Mouse (Mus musculus) heart, adult 2 months (tissue): ENCODE measurements around the gene Srgap3. TPM values are rescaled to one million over a fixed set of nuclear protein-coding genes. Genes with fewer than 3 reads are reported as not detected.
"Not testable (repeated sequence)": the region's sequence is repeated elsewhere in the genome, so short reads cannot be mapped to it uniquely, and the experiment has no call there.

ENCODE experiments used
- DNase-seq, 2 experiments: peaks; one replicate each; pipeline ENCODE4 v3.0.0; 2021
- H3K27ac ChIP-seq: fragments of 200-600 bp; 2 replicates; pipeline ENCODE4 v1.8.1; 2022
- H3K27me3 ChIP-seq: fragments of 200-500 bp; 2 replicates; pipeline ENCODE4 v1.6.1; 2012; ENCODE audit warnings: mild to moderate bottlenecking, low read length, inconsistent platforms, mixed read lengths; ENCODE audit not compliant: control insufficient read depth, insufficient read depth
- H3K36me3 ChIP-seq: fragments of 200-500 bp; 2 replicates; pipeline ENCODE4 v1.6.1; 2012; ENCODE audit warnings: low read length, inconsistent platforms; ENCODE audit not compliant: control insufficient read depth, insufficient read depth
- H3K4me1 ChIP-seq: fragments of 200-500 bp; 2 replicates; pipeline ENCODE4 v1.6.1; 2011; ENCODE audit warnings: low read length; ENCODE audit not compliant: control insufficient read depth, insufficient read depth
- H3K4me3 ChIP-seq: fragments of 200-600 bp; 2 replicates; pipeline ENCODE4 v1.8.1; 2022
- H3K79me2 ChIP-seq: fragments of 200-500 bp; replicated peaks from 2 replicates; pipeline ENCODE4 v1.6.1; 2012; ENCODE audit warnings: mild to moderate bottlenecking, inconsistent platforms, low read length, moderate library complexity, mixed read lengths; ENCODE audit not compliant: control insufficient read depth, insufficient read depth
- H3K9ac ChIP-seq: fragments of 200-500 bp; 2 replicates; pipeline ENCODE4 v1.6.1; 2012; ENCODE audit warnings: low read depth, mild to moderate bottlenecking, control low read depth, inconsistent platforms, low read length, mixed read lengths
- CTCF ChIP-seq: fragments of 200-600 bp; IDR thresholded peaks from 2 replicates; pipeline ENCODE4 v1.8.1; 2022; ENCODE audit warnings: antibody characterized with exemption, mild to moderate bottlenecking, moderate library complexity
- EP300 ChIP-seq: fragments of 200-500 bp; IDR thresholded peaks from 2 replicates; pipeline ENCODE4 v1.6.1; 2011; ENCODE audit warnings: low read depth, low read length, control low read depth; ENCODE audit not compliant: insufficient read depth
- POLR2A ChIP-seq: fragments of 200-500 bp; IDR thresholded peaks from 2 replicates; pipeline ENCODE4 v1.6.1; 2011; ENCODE audit warnings: mild to moderate bottlenecking, low read depth, low read length, control low read depth; ENCODE audit not compliant: insufficient read depth
- WGBS: fragments of 180-500 bp; shearing (Covaris S2); methylation state at CpG from one replicate; pipeline ENCODE4 v1.1.7; 2018; 5-methylcytosine and 5-hydroxymethylcytosine counted together
- intact Hi-C: fragments of 180-260 bp; cut with DNase I; formaldehyde crosslinking; loops from one replicate; pipeline ENCODE4 v1.15.1; 2025
- polyA plus RNA-seq: library from polyadenylated mRNA; depleted of rRNA; stranded (reverse); fragments of >200 nt; gene quantifications from 2 replicates; pipeline ENCODE4 v1.2.3, GENCODE M21; 2012
- total RNA-seq, 2 experiments: library from RNA; stranded (reverse); gene quantifications; 2 replicates each; pipeline ENCODE4 v1.2.3; 2021

Gene Srgap3
- total and polyA plus RNA-seq, 3 experiments: 0.42 to 1.4 (median 0.61) TPM

- 72% methylated on average over 11 of the region's 11 CpGs for WGBS
- Histone ChIP-seq H3K9ac (no peak overlapping the region), H3K4me3 (no peak overlapping the region), H3K27me3 (no peaks in the 10 kb centered on the region), H3K27ac (no peak overlapping the region), H3K4me1 (no peaks in the 10 kb centered on the region; the same call in 1 of the 2 replicates), H3K36me3 (no peaks in the 10 kb centered on the region), H3K79me2 (no peaks in the 10 kb centered on the region)
- intact Hi-C loops: no loop called here
- TF ChIP-seq POLR2A (no peak), EP300 (no peak), CTCF (no peak)
- DNase-seq: peak in 1 of 2 experiments; percentile 13
These were observed 85.4 kb downstream of the Srgap3 start for GRCm38 (mm10) chr6:112861351-112862297.

- H3K27me3 ChIP-seq, H3K27ac ChIP-seq, DNase-seq, H3K4me1 ChIP-seq, H3K36me3 ChIP-seq, intact Hi-C loops, H3K79me2 ChIP-seq, H3K4me3 ChIP-seq, H3K9ac ChIP-seq: not testable (repeated sequence)
- WGBS: 95% methylated on average over 5 of the region's 5 CpGs
These were observed 86.8 kb downstream of the Srgap3 start for GRCm38 (mm10) chr6:112860290-112860689.

- H3K36me3 ChIP-seq: no peaks in the 10 kb centered on the region
- TF ChIP-seq POLR2A (no peak), EP300 (no peak), CTCF (no peak)
- no peak for DNase-seq
These were observed 90.0 kb downstream of the Srgap3 start for GRCm38 (mm10) chr6:112857057-112857456.

GRCm38 (mm10) chr6:112855183-112855582 is 91.9 kb downstream of the Srgap3 start:
- Histone ChIP-seq H3K27ac (no peak overlapping the region), H3K36me3 (no peaks in the 10 kb centered on the region), H3K79me2 (no peaks in the 10 kb centered on the region), H3K4me3 (no peak overlapping the region), H3K4me1 (no peaks in the 10 kb centered on the region), H3K27me3 (no peaks in the 10 kb centered on the region), H3K9ac (no peak overlapping the region)
- intact Hi-C loops: no loop called here
- DNase-seq: no peak
- no peak for TF ChIP-seq CTCF
- TF ChIP-seq POLR2A: no peak
- no peak for TF ChIP-seq EP300
- 83% methylated on average over 6 of the region's 6 CpGs for WGBS

More at GRCm38 (mm10) chr6:112857057-112857456, 90.0 kb downstream of the Srgap3 start:
- Histone ChIP-seq H3K79me2 (no peaks in the 10 kb centered on the region), H3K27ac (no peak overlapping the region), H3K4me1 (no peaks in the 10 kb centered on the region; the same call in 1 of the 2 replicates), H3K9ac (no peak overlapping the region), H3K4me3 (no peak overlapping the region), H3K27me3 (no peaks in the 10 kb centered on the region)
- intact Hi-C loops: no loop called here
- WGBS: 73% methylated on average over 6 of the region's 6 CpGs

GRCm38 (mm10) chr6:112852261-112853235 is 94.5 kb downstream of the Srgap3 start:
- Histone ChIP-seq H3K27ac (no peak overlapping the region), H3K27me3 (no peaks in the 10 kb centered on the region), H3K4me1 (no peaks in the 10 kb centered on the region), H3K4me3 (no peak overlapping the region), H3K36me3 (no peaks in the 10 kb centered on the region), H3K9ac (no peak overlapping the region), H3K79me2 (no peaks in the 10 kb centered on the region)
- no peak for TF ChIP-seq POLR2A
- TF ChIP-seq EP300: no peak
- no peak for TF ChIP-seq CTCF
- intact Hi-C loops: no loop called here
- DNase-seq: peak in 1 of 2 experiments; percentile 11
- 75% methylated on average over 14 of the region's 14 CpGs for WGBS
